Mouse (Mus musculus) testis, adult 2 months (tissue): Measurements from ENCODE around the gene Otp.

Source experiments
- CTCF ChIP-seq: fragments of 200-500 bp; IDR thresholded peaks from 2 replicates; pipeline ENCODE4 v1.5.1; 2012; ENCODE audit warnings: low read depth, mild to moderate bottlenecking, inconsistent platforms, low read length, moderate library complexity; ENCODE audit not compliant: control insufficient read depth, insufficient read depth, insufficient replicate concordance
- POLR2A ChIP-seq: fragments of 200-500 bp; IDR thresholded peaks from 2 replicates; pipeline ENCODE4 v1.6.1; 2012; ENCODE audit warnings: low read depth, mild to moderate bottlenecking, inconsistent platforms, low read length, moderate library complexity; ENCODE audit not compliant: control insufficient read depth

- TF ChIP-seq CTCF (no peak), POLR2A (no peak)
These were observed 52.7 kb downstream of the Otp start for GRCm38 (mm10) chr13:94928086-94928485.
